Mouse (Mus musculus): ENCODE results near the gene Gnai3. TPM values are rescaled to one million over a fixed set of nuclear protein-coding genes. Genes with fewer than 3 reads are reported as not detected.

Gene Gnai3
- total RNA-seq, 2 experiments from 2014 or later = 128 to 135 TPM

Other genes starting within 250 kb of the Gnai3 start
- 10 to 100 TPM; 68.4 to 78.5 TPM for gene Gstm7, start 214.3 kb downstream of the Gnai3 start, total RNA-seq (2021)
- gene Gstm6, start 202.4 kb downstream of the Gnai3 start, total RNA-seq (2021) = 10 to 100 TPM in 1 of 2 experiments, 1 to 10 TPM in 1; 9.0 to 11.0 TPM
- gene Gstm3, start 176.9 kb downstream of the Gnai3 start, total RNA-seq (2021) = under 1 TPM in 1 of 2 experiments, not detected in 1; 0.31 TPM
- 100 to 1,000 TPM; 134 to 153 TPM for gene Gstm2, start 159.7 kb downstream of the Gnai3 start, total RNA-seq (2021)
- gene Gstm1, start 128.2 kb downstream of the Gnai3 start, total RNA-seq (2021) = 100 to 1,000 TPM; 144 to 170 TPM
- 10 to 100 TPM; 15.6 to 16.5 TPM for gene Gstm4, start 101.3 kb downstream of the Gnai3 start, total RNA-seq (2021)
- gene Ampd2, start 59.5 kb downstream of the Gnai3 start, total RNA-seq (2021) = 100 to 1,000 TPM; 101 to 109 TPM
- gene Gnat2, start 53.4 kb downstream of the Gnai3 start, total RNA-seq (2021) = 1 to 10 TPM; 3.9 to 4.1 TPM
- gene Gpr61, start 8.7 kb upstream of the Gnai3 start, total RNA-seq (2021) = under 1 TPM; 0.25 to 0.39 TPM
- gene Amigo1, start 40.2 kb upstream of the Gnai3 start, total RNA-seq (2021) = 10 to 100 TPM; 17.0 to 18.5 TPM
- 10 to 100 TPM in 1 of 2 experiments, 1 to 10 TPM in 1; 8.3 to 10.0 TPM for gene Cyb561d1, start 55.1 kb upstream of the Gnai3 start, total RNA-seq (2021)
- 10 to 100 TPM; 15.6 to 16.9 TPM for gene Atxn7l2, start 64.8 kb upstream of the Gnai3 start, total RNA-seq (2021)
- gene Sypl2, start 80.5 kb upstream of the Gnai3 start, total RNA-seq (2021) = 10 to 100 TPM in 1 of 2 experiments, 1 to 10 TPM in 1; 6.7 to 12.2 TPM
- 100 to 1,000 TPM in 1 of 2 experiments, 10 to 100 TPM in 1; 99.9 to 102 TPM for gene Psma5, start 110.8 kb upstream of the Gnai3 start, total RNA-seq (2021)
- gene Sort1, start 137.9 kb upstream of the Gnai3 start, total RNA-seq (2021) = 10 to 100 TPM; 31.7 to 32.5 TPM
- not detected for gene Mybphl, start 218.8 kb upstream of the Gnai3 start, total RNA-seq (2021)
- gene Psrc1, start 237.7 kb upstream of the Gnai3 start, total RNA-seq (2021) = 10 to 100 TPM; 13.0 to 15.2 TPM